Mouse (Mus musculus) gastrocnemius, adult 2 months (tissue): ENCODE measurements around the gene Eno2. TPM values are rescaled to one million over a fixed set of nuclear protein-coding genes. Genes with fewer than 3 reads are reported as not detected.

Source experiments
- DNase-seq: peaks from one replicate; pipeline ENCODE4 v3.0.0; 2022
- H3K27ac ChIP-seq: fragments of 200-600 bp; 2 replicates; pipeline ENCODE4 v1.8.1; 2022; ENCODE audit warnings: mild to moderate bottlenecking
- H3K4me3 ChIP-seq: fragments of 200-600 bp; 2 replicates; pipeline ENCODE4 v1.8.1; 2022; ENCODE audit warnings: mild to moderate bottlenecking, moderate library complexity
- CTCF ChIP-seq: fragments of 200-600 bp; IDR thresholded peaks from 2 replicates; pipeline ENCODE4 v1.8.1; 2022; ENCODE audit warnings: antibody characterized with exemption, mild to moderate bottlenecking, moderate library complexity
- intact Hi-C: fragments of 180-260 bp; cut with DNase I; formaldehyde crosslinking; loops from one replicate; pipeline ENCODE4 v1.15.1; 2025
- total RNA-seq, 2 experiments: library from RNA; stranded (reverse); gene quantifications; 2 replicates each; pipeline ENCODE4 v1.2.3; 2021

Eno2 gene
- total RNA-seq, 2 experiments from 2014 or later = 1.2 to 2.0 TPM

DNA sequence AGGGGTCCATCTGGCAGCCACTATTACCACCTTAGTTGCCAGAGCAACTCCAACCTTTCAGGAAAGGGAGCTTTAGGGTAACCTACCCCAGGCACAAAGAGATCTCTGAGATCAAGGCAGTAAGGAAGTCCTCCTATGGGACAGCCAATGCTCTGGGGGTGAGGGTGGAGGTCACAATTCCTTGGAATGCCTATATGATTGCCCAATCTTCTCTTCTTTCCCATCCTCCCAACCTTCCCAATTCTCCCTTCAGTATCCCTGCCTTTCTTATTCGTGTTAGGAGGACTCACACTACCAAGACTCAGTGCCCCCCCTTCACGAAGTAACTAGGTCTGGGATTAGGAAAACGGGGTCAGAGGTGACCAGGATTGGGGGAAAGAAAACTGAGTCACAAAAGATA is 14.2 kb downstream of the Eno2 start:
- TF ChIP-seq CTCF = no peak
- no peak for DNase-seq
- intact Hi-C loops = loop anchor here (5.0 kb wide), 2 partner anchors 52 to 162 kb away; partner anchors contain the start of gene Spsb2
- Histone ChIP-seq H3K27ac (peak overlapping the region; percentile 89), H3K4me3 (peak overlapping the region; percentile 88)

DNA sequence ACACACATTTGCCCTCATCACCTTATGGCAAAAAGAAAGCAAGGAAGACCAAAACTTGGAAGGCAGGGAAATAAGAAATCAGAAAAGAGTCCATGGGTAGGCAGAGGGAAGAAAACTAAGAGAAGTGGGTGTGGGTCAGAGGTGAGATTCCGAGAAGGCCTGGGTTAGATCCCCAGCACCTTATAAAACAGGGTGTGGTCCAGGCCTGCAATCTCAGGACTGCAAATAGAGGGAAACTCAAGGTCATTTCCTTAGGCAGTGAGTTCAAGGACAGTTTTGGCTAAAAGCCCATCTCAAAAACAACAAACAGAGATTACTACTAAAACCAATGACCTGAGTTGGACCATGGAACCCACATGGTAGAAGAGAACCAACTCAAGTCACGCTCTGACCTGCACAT is 15.6 kb downstream of the Eno2 start:
- H3K4me3 ChIP-seq = no peak overlapping the region
- intact Hi-C loops = no loop called here
- no peak for TF ChIP-seq CTCF
- H3K27ac ChIP-seq = no peak overlapping the region
- DNase-seq = no peak

DNA sequence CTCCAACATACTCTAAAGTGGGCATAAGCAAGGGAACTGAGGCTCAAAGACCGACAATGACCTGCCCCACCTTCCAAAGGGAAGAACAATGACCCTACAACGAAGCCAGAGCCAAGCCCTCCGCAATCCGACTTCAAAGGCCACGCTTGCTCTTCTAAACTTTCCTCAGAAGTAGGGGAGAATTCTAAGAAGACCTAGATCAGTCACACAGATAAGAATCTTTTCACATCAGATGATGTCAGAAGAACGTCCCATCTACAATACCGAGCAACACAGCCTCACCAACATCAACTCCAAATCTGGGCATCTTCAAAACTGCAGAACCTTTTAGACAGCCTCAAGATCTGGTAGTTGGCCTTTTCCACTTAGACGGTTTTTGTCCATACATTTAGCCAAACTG is 19.1 kb downstream of the Eno2 start:
- no peak for TF ChIP-seq CTCF
- intact Hi-C loops = no loop called here
- DNase-seq = no peak
- Histone ChIP-seq H3K4me3 (no peak overlapping the region), H3K27ac (no peak overlapping the region)

DNA sequence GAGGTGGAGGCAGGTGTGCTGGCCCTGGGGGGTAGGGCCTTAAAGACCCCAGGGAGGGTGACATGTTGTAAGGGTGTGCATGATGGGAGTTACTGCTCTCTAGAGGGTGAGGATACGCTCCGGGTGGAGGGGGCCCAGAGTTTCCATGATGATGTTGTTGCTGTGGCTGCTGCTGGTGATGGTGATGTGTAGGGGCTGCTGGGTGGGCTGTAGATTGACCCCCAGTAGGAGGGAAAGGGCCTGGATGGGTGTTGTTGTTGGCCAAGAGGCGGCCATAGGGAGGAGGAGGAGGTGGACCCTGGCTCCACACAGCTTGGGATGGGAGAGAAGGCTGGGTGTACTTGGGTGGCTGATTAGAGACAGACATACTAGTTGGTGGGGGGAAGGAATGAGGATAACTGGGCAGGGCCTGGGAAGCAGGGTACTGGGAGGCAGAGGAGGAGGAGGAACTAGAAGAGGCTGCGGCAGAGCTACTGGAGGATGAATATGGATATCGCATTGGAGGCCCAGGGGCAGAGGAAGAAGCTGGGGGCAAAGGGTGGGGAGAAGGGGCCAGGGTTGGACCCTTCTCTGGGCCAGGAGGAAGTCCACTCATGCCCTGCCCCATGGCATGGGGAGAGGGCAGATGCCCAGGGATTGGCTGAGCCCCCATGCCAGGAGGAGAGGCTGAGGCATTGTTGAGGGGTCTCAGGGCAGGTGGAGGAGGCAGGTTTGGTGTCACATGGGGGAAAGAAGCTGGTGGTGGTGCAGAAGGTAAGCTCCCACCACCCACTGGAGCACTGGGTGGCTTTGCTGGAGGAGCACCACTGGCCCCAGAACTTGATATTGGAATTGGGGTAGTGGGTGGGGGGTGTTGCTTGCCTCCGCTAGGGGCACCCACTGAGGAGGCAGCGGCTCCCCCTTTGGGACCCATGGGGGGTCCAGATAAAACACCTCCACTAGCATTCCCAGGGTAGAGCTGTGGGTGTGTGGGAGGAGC is 22.5 kb downstream of the Eno2 start:
- H3K27ac ChIP-seq = peak overlapping the region; percentile 98; the same call in 1 of the 2 replicates
- H3K4me3 ChIP-seq = peak overlapping the region; percentile 86
- DNase-seq = peak; percentile 36
- no peak for TF ChIP-seq CTCF
- intact Hi-C loops = loop anchor here (10.0 kb wide), 1 partner anchor 332 kb away; the partner anchor contains the start of gene Pex5

DNA sequence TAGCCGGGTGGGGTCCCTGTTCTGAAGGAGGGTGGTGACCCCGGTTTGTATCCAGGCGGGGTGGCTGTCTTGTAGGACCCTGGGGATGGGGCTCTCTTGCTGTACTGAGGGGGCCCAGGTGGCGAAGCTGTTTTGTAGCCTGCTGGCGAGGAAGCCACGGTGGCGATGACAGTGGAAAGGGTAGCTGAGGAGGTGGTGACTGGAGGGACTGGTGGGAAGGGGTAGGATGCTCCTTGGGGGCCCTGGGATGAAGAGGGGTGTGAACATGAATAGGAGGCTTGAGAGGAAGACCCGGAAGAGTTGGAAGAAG is 23.2 kb downstream of the Eno2 start:
- intact Hi-C loops = loop anchor here (10.0 kb wide), 1 partner anchor 331 kb away; the partner anchor contains the start of gene Pex5
- DNase-seq = no peak
- H3K4me3 ChIP-seq = peak overlapping the region; percentile 86
- no peak for TF ChIP-seq CTCF
- H3K27ac ChIP-seq = peak overlapping the region; percentile 98

DNA sequence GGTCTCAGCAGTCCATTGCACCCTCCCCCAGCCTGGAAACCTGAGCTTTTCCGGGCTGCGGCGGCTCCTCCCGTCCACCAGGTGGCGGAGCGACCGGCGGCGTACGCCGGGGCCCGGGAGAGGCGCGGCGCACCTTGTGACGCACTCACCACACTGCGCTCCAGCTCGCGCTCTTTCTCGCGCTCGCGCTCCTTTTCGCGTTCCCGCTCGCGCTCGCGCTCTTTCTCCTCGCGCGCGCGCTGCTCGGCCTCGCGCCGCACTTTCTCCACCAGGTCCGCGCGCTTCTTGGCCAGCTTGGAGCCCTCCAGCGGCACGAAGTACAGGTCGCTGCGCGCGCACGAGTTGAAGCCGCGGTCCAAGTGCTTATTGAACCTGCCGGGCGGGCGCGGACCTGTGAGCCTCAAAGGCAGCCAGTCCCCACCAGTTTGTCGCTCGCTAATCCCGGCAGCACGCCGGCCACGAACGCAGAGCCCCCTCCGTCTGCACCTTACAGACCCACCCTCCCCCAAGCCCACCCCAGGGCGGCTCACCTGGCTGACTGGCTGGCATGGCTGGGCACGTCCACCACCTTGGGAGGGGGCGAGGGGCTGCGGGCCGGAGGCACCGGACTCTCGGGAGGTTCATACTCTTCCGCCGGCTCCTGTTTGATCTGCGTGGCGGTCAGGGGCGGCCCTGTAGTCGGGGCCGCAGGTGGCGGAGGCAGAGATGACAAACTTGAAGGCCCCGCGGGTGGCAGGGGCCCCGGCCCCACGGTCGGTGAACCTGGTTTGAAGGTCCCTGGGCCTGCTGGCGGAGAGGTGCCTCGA is 23.8 kb downstream of the Eno2 start:
- Histone ChIP-seq H3K4me3 (peak overlapping the region; percentile 86), H3K27ac (peak overlapping the region; percentile 98)
- intact Hi-C loops = loop anchor here (10.0 kb wide), 1 partner anchor 331 kb away; the partner anchor contains the start of gene Pex5
- peak; percentile 98 for TF ChIP-seq CTCF
- peak; percentile 97 for DNase-seq

DNA sequence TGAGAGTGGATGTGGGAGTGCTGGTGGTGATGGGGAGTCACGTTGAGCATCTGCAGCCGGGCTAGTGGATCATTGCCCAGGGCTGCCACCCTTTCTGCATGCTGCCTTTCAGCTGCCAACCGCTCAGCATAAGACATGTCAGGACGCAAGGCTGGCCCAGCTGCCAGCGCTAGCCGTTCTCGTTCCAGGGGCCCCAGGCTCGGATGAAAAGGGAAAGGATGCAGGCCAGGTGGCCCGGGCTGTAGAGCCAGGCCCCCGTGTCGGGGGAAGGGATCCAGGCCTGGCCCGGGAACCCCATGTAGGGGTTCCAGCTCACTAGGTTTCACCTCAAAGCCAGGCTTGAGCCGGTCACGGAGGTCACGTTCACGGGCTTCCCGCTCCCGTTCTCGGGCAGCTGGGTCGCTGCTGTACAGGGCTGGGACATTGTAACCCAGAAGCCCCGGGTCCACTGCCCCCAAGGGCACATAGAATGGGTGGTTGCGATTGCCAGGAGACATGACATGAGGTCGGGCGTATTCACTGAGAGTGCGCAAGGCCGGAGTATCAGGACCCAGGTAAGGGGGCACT is 24.6 kb downstream of the Eno2 start:
- peak; percentile 52 for DNase-seq
- H3K27ac ChIP-seq = peak overlapping the region; percentile 98
- intact Hi-C loops = loop anchor here (1.0 to 10.0 kb wide), 3 partner anchors 33 to 330 kb away; partner anchors contain the start of genes Emg1, Lpcat3, Pex5 and Phb2
- TF ChIP-seq CTCF = no peak
- peak overlapping the region; percentile 86 for H3K4me3 ChIP-seq

DNA sequence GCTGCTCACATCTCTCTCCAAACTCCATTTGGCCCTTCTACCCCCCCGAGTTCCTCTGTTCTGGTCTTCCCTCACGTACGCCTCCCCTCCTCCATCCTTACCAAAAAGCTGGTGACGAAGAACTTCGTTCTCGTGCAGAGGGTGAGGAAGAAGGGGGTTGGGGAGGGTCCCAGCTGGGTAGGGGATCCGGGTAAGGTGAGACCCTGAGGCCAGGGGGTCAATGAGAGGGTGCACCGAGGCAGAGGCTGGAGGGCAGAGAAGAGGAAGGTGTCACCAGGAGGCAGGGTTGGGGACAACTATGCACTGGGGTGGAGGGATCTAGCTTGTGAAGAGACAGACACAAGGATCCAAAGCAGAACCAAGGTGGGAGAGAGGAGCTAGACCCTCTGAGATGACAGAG is 25.8 kb downstream of the Eno2 start:
- H3K4me3 ChIP-seq = no peak overlapping the region
- intact Hi-C loops = loop anchor here (1.0 to 10.0 kb wide), 3 partner anchors 31 to 329 kb away; partner anchors contain the start of genes Emg1, Lpcat3, Pex5 and Phb2
- no peak for TF ChIP-seq CTCF
- H3K27ac ChIP-seq = no peak overlapping the region
- no peak for DNase-seq

DNA sequence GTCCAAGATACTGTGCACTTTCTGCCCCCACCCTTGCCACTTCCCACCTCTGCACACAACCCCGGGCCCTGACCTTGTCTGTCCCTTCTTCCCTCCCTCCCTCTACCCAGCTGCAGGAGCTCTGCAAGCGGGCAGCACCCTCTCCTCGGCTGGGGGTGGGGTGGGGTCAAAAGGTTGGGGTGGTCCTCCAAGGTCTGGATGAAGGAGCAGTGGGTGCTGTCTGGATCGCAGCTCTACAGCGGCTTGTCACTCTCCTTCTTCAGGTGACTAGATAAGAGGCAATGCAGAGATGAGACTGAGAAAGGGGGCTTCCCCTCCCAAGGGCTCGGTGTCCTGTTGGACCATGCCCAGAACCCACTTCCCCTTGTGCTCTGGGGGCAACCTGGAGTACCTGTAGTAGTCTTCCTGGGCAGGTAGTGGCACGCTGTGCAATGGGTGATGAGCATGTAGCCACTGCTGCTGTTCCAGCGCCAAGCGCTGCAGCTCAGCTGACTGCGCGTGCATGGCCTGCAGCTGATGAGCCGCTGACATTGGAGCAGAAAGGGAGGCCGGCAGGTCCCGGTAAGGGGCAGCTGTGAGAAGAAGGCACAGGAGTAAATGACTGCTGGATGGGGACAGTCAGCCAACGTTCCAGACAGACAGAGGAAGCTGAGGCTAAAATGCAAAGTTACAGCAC is 26.5 kb downstream of the Eno2 start:
- TF ChIP-seq CTCF = no peak
- no peak for DNase-seq
- intact Hi-C loops = loop anchor here (5.0 to 10.0 kb wide), 2 partner anchors 81 to 328 kb away; partner anchors contain the start of genes Lpcat3 and Pex5
- H3K27ac ChIP-seq = no peak overlapping the region
- no peak overlapping the region for H3K4me3 ChIP-seq

DNA sequence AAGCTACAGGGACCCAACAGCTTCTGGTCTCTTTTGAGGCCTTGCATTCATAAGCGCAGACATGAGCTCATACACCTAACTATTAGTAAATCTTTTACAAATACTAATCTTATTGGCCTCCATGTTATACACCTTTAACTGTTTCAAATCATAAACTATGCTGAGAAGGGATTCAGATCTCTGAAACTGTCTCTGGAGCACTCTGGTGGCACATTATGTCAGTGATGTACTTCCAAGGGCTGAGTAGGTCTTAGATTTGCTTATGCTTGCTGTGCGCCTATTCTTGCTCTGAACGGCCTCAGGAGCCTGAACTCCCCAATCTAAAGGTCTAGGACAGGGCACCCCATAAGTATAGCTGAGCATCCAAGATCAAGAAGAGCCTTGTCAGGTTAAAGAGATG is 27.6 kb downstream of the Eno2 start:
- Histone ChIP-seq H3K27ac (peak overlapping the region; percentile 97), H3K4me3 (peak overlapping the region; percentile 77)
- no peak for TF ChIP-seq CTCF
- intact Hi-C loops = loop anchor here (5.0 to 10.0 kb wide), 2 partner anchors 80 to 327 kb away; partner anchors contain the start of genes Lpcat3 and Pex5
- no peak for DNase-seq

DNA sequence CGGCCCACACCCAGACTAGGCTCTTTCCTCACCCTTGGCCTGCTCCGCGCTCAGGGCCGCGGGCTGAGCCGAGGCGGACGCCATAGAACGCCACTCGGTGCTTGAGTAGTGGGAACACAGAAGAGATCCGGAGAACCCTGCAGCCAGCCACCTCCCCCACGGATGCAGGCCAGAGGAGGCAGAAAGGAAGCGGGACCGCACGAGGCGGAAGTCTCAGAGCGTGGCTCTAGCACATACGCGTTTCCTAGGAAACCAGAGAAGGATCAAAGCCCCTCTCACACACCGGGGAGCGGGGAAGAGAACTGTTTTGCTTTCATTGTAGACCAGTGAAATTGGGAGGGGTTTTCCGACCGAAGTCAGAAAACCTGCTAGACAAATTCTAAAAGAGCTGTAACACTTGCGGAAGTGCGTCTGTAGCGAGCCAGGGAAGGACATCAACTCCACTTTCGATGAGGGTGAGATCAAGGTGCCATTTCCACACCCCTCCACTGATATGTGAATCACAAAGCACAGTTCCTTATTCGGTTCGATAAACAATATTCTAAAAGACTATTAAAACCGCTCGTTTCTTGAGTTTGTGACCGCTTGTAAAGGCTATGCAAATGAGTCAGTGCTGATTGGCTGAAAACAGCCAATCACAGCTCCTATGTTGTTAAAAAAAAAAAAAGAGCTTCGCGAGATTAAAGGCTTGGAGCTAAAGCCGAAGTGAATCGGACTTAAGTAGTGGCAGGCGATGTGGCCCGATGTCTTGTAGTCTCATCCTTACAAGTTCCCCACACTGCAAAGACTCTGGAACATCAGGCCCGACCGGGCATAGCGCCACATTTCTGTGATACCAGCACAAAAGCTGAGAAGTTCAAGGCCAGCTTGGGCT is 28.3 kb downstream of the Eno2 start, which contains the start of gene Grcc10:
Gene Grcc10, minus strand, starts transcription at position 487 of the 874 bp plus-strand sequence.
- DNase-seq = peak; percentile 88
- peak within 1 kb of the TSS; percentile 97 for H3K27ac ChIP-seq
- intact Hi-C loops = loop anchor here (1.0 to 10.0 kb wide), 3 partner anchors 79 to 326 kb away; partner anchors contain the start of genes Lpcat3 and Pex5
- no peak for TF ChIP-seq CTCF
- peak within 1 kb of the TSS; percentile 77 for H3K4me3 ChIP-seq
